ENCODE assay signal across 13 mouse cellular contexts in genomic region chr11:28497034-28497433, GRCm38 (mm10).
DNase-seq lines count a peak whose midpoint lies in the region; ATAC-seq lines count a peak whose summit lies in the region.
"Had no signal": no experiment of that assay in that cellular context is flagged by ENCODE, and none has a peak within 500 bp of the region (broad histone marks: within the 10 kb centered on the region; RNA-seq: fewer than 3 reads in every experiment).

No protein-coding gene starts in this region.

- no peak for ATAC-seq in intestine, embryonic 15.5 days
- ATAC-seq: intestine, postnatal 0 days had no signal

- no peaks in the 10 kb centered on the region for H3K36me3 ChIP-seq in intestine, embryonic 15.5 days
- H3K36me3 ChIP-seq: embryonic facial prominence, embryonic 13.5 days; forebrain, embryonic 12.5 days had no signal

- no peaks in the 10 kb centered on the region for H3K27me3 ChIP-seq in intestine, embryonic 15.5 days (replicated peaks)
- H3K27me3 ChIP-seq: embryonic facial prominence, embryonic 13.5 days; forebrain, embryonic 12.5 days had no signal

- intact Hi-C loops in gastrocnemius, postnatal 14 days (cut with DNase I; ENCODE audit: low total_unique reads) = no loop called here

- no peak overlapping the region for H3K4me2 ChIP-seq in intestine, embryonic 15.5 days (replicated peaks)
- H3K4me2 ChIP-seq: embryonic facial prominence, embryonic 13.5 days; forebrain, embryonic 12.5 days had no signal

- no peaks in the 10 kb centered on the region for H3K4me1 ChIP-seq in intestine, embryonic 15.5 days (replicated peaks)
- H3K4me1 ChIP-seq: embryonic facial prominence, embryonic 13.5 days; forebrain, embryonic 12.5 days had no signal

- H3K9me3 ChIP-seq in intestine, embryonic 15.5 days = no peaks in the 10 kb centered on the region
- H3K9me3 ChIP-seq: embryonic facial prominence, embryonic 13.5 days; forebrain, embryonic 12.5 days had no signal

- no peak overlapping the region for H3K9ac ChIP-seq in intestine, embryonic 15.5 days
- H3K9ac ChIP-seq: embryonic facial prominence, embryonic 13.5 days; forebrain, embryonic 12.5 days; liver, embryonic 14.5 days had no signal

- H3K27ac ChIP-seq in intestine, embryonic 15.5 days = no peak overlapping the region
- H3K27ac ChIP-seq: embryonic facial prominence, embryonic 13.5 days; forebrain, embryonic 12.5 days; liver, embryonic 14.5 days had no signal

- no peak overlapping the region for H3K4me3 ChIP-seq in intestine, embryonic 15.5 days (replicated peaks)
- H3K4me3 ChIP-seq: embryonic facial prominence, embryonic 13.5 days; forebrain, embryonic 12.5 days had no signal

- peak; percentile 6 for DNase-seq in gastrocnemius, postnatal 25 days
- no peak for DNase-seq in gastrocnemius, postnatal 14 days
- peak; percentile 22 for DNase-seq in layer of hippocampus, adult 11-12 months (ENCODE audit: low spot score)
- no peak for DNase-seq in layer of hippocampus, postnatal 25 days (ENCODE audit: extremely low spot score in 1 of 2, low spot score in 1 of 2)
- DNase-seq in right cerebral cortex, postnatal 14 days = peak; percentile 14
- DNase-seq in right cerebral cortex, postnatal 36 days (ENCODE audit: low spot score in 2 of 2) = no peak
- DNase-seq: adrenal gland, adult 8-10 months; thymus, adult 18-20 months had no signal

Comparison
In these comparisons a context has a peak if more than half of its experiments do, and no peak if none do; other contexts are left out.
1. DNase-seq: peak in gastrocnemius, postnatal 25 days (single experiment), layer of hippocampus, adult 11-12 months (single experiment) and right cerebral cortex, postnatal 14 days (single experiment); none in gastrocnemius, postnatal 14 days (single experiment), layer of hippocampus, postnatal 25 days (0 of 2) and right cerebral cortex, postnatal 36 days (0 of 2).